Mouse (Mus musculus) left cerebral cortex, postnatal 4 days (tissue): Measurements from ENCODE around the gene Ero1l. TPM values are rescaled to one million over a fixed set of nuclear protein-coding genes. Genes with fewer than 3 reads are reported as not detected.

Experiments
- DNase-seq: peaks from one replicate; pipeline ENCODE4 v3.0.0-alpha.2; 2022
- intact Hi-C: fragments of 180-260 bp; cut with DNase I; formaldehyde crosslinking; loops from one replicate; pipeline ENCODE4 v1.15.1; 2025
- total RNA-seq, 2 experiments: library from RNA; stranded (reverse); gene quantifications; 2 replicates each; pipeline ENCODE4 v1.2.3; 2021

Ero1l gene
- total RNA-seq, result 10 to 100 TPM; 22.0 to 22.5 TPM

GRCm38 (mm10) chr14:45318426-45319236 is at the start of gene Ero1l:
Gene Ero1l, minus strand, starts transcription at chr14:45318771.
- intact Hi-C loops, result no loop called here
- peak; percentile 82 for DNase-seq

GRCm38 (mm10) chr14:45365196-45365587 is 46.6 kb upstream of the Ero1l start:
- intact Hi-C loops, result no loop called here
- DNase-seq, result no peak

GRCm38 (mm10) chr14:45364211-45365195 is 45.9 kb upstream of the Ero1l start:
- intact Hi-C loops, result no loop called here

GRCm38 (mm10) chr14:45350931-45351859 is 32.6 kb upstream of the Ero1l start, which contains the start of gene Styx:
Gene Styx, plus strand, starts transcription at chr14:45351093.
- intact Hi-C loops, result no loop called here
- peak; percentile 97 for DNase-seq

More at GRCm38 (mm10) chr14:45364211-45365195, 45.9 kb upstream of the Ero1l start:
- DNase-seq, result peak; percentile 85

GRCm38 (mm10) chr14:45329589-45330181 is 11.1 kb upstream of the Ero1l start, which contains the start of gene Psmc6:
Gene Psmc6, plus strand, starts transcription at chr14:45329788.
- intact Hi-C loops, result no loop called here
- DNase-seq, result peak; percentile 93

GRCm38 (mm10) chr14:45329018-45329588 is 10.5 kb upstream of the Ero1l start:
- DNase-seq, result no peak
- intact Hi-C loops, result no loop called here

- DNase-seq, result no peak
- intact Hi-C loops, result no loop called here
These were observed 9.6 kb upstream of the Ero1l start for GRCm38 (mm10) chr14:45328072-45328713.

GRCm38 (mm10) chr14:45325471-45325870 is 6.9 kb upstream of the Ero1l start:
- peak; percentile 72 for DNase-seq
- intact Hi-C loops, result no loop called here

- intact Hi-C loops, result no loop called here
- DNase-seq, result no peak
These were observed 4.7 kb upstream of the Ero1l start for GRCm38 (mm10) chr14:45323320-45323719.

- DNase-seq, result no peak
- intact Hi-C loops, result no loop called here
These were observed 3.9 kb upstream of the Ero1l start for GRCm38 (mm10) chr14:45322450-45322849.

GRCm38 (mm10) chr14:45321622-45322021 is 3.1 kb upstream of the Ero1l start:
- intact Hi-C loops, result no loop called here
- DNase-seq, result no peak

- no peak for DNase-seq
- intact Hi-C loops, result no loop called here
These were observed 2.5 kb upstream of the Ero1l start for GRCm38 (mm10) chr14:45321067-45321466.

GRCm38 (mm10) chr14:45320111-45320510 is 1.5 kb upstream of the Ero1l start:
- no peak for DNase-seq
- intact Hi-C loops, result no loop called here

- intact Hi-C loops, result no loop called here
- no peak for DNase-seq
These were observed 653 bp upstream of the Ero1l start for GRCm38 (mm10) chr14:45319237-45319610.

- peak; percentile 56 for DNase-seq
- intact Hi-C loops, result no loop called here
These were observed 605 bp downstream of the Ero1l start for GRCm38 (mm10) chr14:45317921-45318411.

- no peak for DNase-seq
- intact Hi-C loops, result no loop called here
These were observed 1.6 kb downstream of the Ero1l start for GRCm38 (mm10) chr14:45316927-45317326.

GRCm38 (mm10) chr14:45310101-45310500 is 8.5 kb downstream of the Ero1l start:
- intact Hi-C loops, result no loop called here
- no peak for DNase-seq

GRCm38 (mm10) chr14:45309646-45310045 is 8.9 kb downstream of the Ero1l start:
- intact Hi-C loops, result no loop called here
- peak; percentile 25 for DNase-seq
